Mouse (Mus musculus) embryonic facial prominence, embryonic 14.5 days (tissue): Measurements from ENCODE around the gene Pmvk. TPM values are rescaled to one million over a fixed set of nuclear protein-coding genes. Genes with fewer than 3 reads are reported as not detected.

ENCODE experiments used
- ATAC-seq: fragments of 200-750 bp; cut with Nextera tagmentation; 2 replicates; pipeline ENCODE4 v1.8.0; 2017; ENCODE audit warnings: low read depth, moderate number of reproducible peaks, moderate TSS enrichment
- DNase-seq: peaks from one replicate; pipeline ENCODE4 v3.0.0-alpha.2; 2015; ENCODE audit warnings: low spot score
- H3K27ac ChIP-seq: fragments of 300-500 bp; sonication (generic); replicated peaks from 2 replicates; pipeline ENCODE4 v1.5.1; 2014; ENCODE audit warnings: low read depth, mild to moderate bottlenecking, low read length, moderate library complexity
- H3K27me3 ChIP-seq: fragments of 300-500 bp; sonication (generic); replicated peaks from 2 replicates; pipeline ENCODE4 v1.6.1; 2014; ENCODE audit warnings: low read length; ENCODE audit not compliant: control insufficient read depth, insufficient read depth
- H3K36me3 ChIP-seq: fragments of 300-500 bp; sonication (generic); 2 replicates; pipeline ENCODE4 v1.6.1; 2014; ENCODE audit warnings: low read length, mixed read lengths; ENCODE audit not compliant: control insufficient read depth, insufficient read depth
- H3K4me1 ChIP-seq: fragments of 300-500 bp; sonication (generic); 2 replicates; pipeline ENCODE4 v1.6.1; 2014; ENCODE audit warnings: antibody characterized with exemption, low read length; ENCODE audit not compliant: control insufficient read depth, insufficient read depth
- H3K4me2 ChIP-seq: fragments of 300-500 bp; sonication (generic); 2 replicates; pipeline ENCODE4 v1.6.1; 2014; ENCODE audit warnings: low read depth, mild to moderate bottlenecking, low read length, moderate library complexity, mixed read lengths
- H3K4me3 ChIP-seq: fragments of 300-500 bp; sonication (generic); 2 replicates; pipeline ENCODE4 v1.5.1; 2014; ENCODE audit warnings: low read depth, mild to moderate bottlenecking, low read length
- H3K9ac ChIP-seq: fragments of 300-500 bp; sonication (generic); 2 replicates; pipeline ENCODE4 v1.6.1; 2014; ENCODE audit warnings: low read depth, mild to moderate bottlenecking, low read length, moderate library complexity, mixed read lengths
- H3K9me3 ChIP-seq: fragments of 300-500 bp; sonication (generic); 2 replicates; pipeline ENCODE4 v1.6.1; 2016; ENCODE audit warnings: low read length; ENCODE audit not compliant: control insufficient read depth
- WGBS: fragments of 180-500 bp; shearing (Covaris S2); extraction: QIAGEN DNeasy Blood & Tissue Kit; methylation state at CpG from one replicate; pipeline ENCODE4 v1.1.7; 2014; 5-methylcytosine and 5-hydroxymethylcytosine counted together
- polyA plus RNA-seq: library from polyadenylated mRNA; unstranded; fragments of >200 nt; fragmentation: Nextera tagmentation; extraction: Ambion mirVana; gene quantifications from 2 replicates; pipeline ENCODE4 v1.2.1, GENCODE M21; 2014

Pmvk gene
- polyA plus RNA-seq, 1 experiment from 2014 or later: 45.7 TPM

GRCm38 (mm10) chr3:89417840-89418169 is 36.5 kb upstream of the Pmvk start:
- H3K9ac ChIP-seq: peak overlapping the region; percentile 75
- peak overlapping the region; percentile 86 for H3K27ac ChIP-seq
- H3K9me3 ChIP-seq: no peaks in the 10 kb centered on the region
- 2% methylated on average over 20 of the region's 20 CpGs for WGBS
- peak overlapping the region; percentile 88 for H3K4me2 ChIP-seq
- peak; percentile 92 for DNase-seq
- peak; percentile 56 for ATAC-seq
- no peaks in the 10 kb centered on the region for H3K27me3 ChIP-seq
- H3K4me1 ChIP-seq: peaks cover 30% of the 10 kb centered on the region
- peak overlapping the region; percentile 55 for H3K4me3 ChIP-seq
- H3K36me3 ChIP-seq: peaks cover 27% of the 10 kb centered on the region

- ATAC-seq (peak; percentile 94), DNase-seq (peak; percentile 100)
- Histone ChIP-seq H3K4me2 (peak within 1 kb of the TSS; percentile 88), H3K9me3 (no peaks in the 10 kb centered on the region), H3K27ac (peak within 1 kb of the TSS; percentile 98), H3K4me1 (peaks cover 32% of the 10 kb centered on the region), H3K36me3 (peaks cover 27% of the 10 kb centered on the region), H3K27me3 (no peaks in the 10 kb centered on the region), H3K9ac (peak within 1 kb of the TSS; percentile 75), H3K4me3 (peak within 1 kb of the TSS; percentile 55)
- under 1% methylated on average over 30 of the region's 39 CpGs for whole genome bisulfite sequencing
Measured at GRCm38 (mm10) chr3:89418170-89418860, 36.0 kb upstream of the Pmvk start, which contains the start of the genes Cks1b and Shc1. Gene Cks1b (minus strand): TSS chr3:89418383. Gene Shc1 (plus strand): TSS chr3:89418443.

- Histone ChIP-seq H3K4me2 (peak overlapping the region; percentile 88), H3K27me3 (no peaks in the 10 kb centered on the region), H3K36me3 (peaks cover 30% of the 10 kb centered on the region), H3K9ac (peak overlapping the region; percentile 67), H3K4me3 (peak overlapping the region; percentile 55), H3K27ac (peak overlapping the region; percentile 98), H3K9me3 (no peaks in the 10 kb centered on the region), H3K4me1 (peaks cover 33% of the 10 kb centered on the region)
- WGBS: 0% methylated on average over 16 of the region's 16 CpGs
- DNase-seq (peak; percentile 90), ATAC-seq (no peak)
Measured at GRCm38 (mm10) chr3:89418861-89419250, 35.5 kb upstream of the Pmvk start.

- H3K4me3 ChIP-seq: peak overlapping the region; percentile 55
- peak overlapping the region; percentile 98 for H3K27ac ChIP-seq
- ATAC-seq (no peak), DNase-seq (peak; percentile 87)
- peaks cover 30% of the 10 kb centered on the region for H3K36me3 ChIP-seq
- H3K9me3 ChIP-seq: no peaks in the 10 kb centered on the region
- peak overlapping the region; percentile 67 for H3K9ac ChIP-seq
- H3K4me1 ChIP-seq: peaks cover 33% of the 10 kb centered on the region
- H3K4me2 ChIP-seq: peak overlapping the region; percentile 88
- 2% methylated on average over 9 of the region's 9 CpGs for WGBS
- no peaks in the 10 kb centered on the region for H3K27me3 ChIP-seq
Measured at GRCm38 (mm10) chr3:89419571-89419970, 34.8 kb upstream of the Pmvk start.

DNA sequence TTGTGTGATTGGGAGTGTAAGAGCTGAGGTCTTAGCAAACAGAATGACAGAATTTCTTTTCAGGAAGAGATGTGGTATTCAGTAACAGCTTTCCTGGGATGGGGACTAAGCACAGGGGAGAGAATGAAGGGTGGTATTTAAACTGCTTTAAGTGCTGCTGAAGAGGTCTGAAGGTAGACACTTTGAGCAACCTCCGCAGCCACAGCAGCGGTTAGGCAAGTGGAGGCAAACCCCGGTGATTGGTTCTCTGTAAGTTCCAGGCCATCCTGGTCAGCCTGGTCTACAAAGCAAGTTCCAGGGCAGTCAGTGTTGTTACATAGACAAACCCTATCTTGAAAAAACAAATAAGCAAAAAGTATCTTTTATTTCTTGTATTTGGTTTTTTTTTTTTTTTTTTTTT is 34.4 kb upstream of the Pmvk start:
- H3K4me1 ChIP-seq: peaks cover 33% of the 10 kb centered on the region
- H3K9ac ChIP-seq: peak overlapping the region; percentile 67
- H3K9me3 ChIP-seq: no peaks in the 10 kb centered on the region
- peak overlapping the region; percentile 98 for H3K27ac ChIP-seq
- peak overlapping the region; percentile 88 for H3K4me2 ChIP-seq
- ATAC-seq (no peak), DNase-seq (no peak)
- H3K27me3 ChIP-seq: no peaks in the 10 kb centered on the region
- WGBS: 13% methylated on average over 3 of the region's 3 CpGs
- peaks cover 30% of the 10 kb centered on the region for H3K36me3 ChIP-seq
- peak overlapping the region; percentile 55 for H3K4me3 ChIP-seq

GRCm38 (mm10) chr3:89420421-89420820 is 33.9 kb upstream of the Pmvk start:
- H3K27ac ChIP-seq: peak overlapping the region; percentile 98
- no peak for ATAC-seq
- peaks cover 33% of the 10 kb centered on the region for H3K4me1 ChIP-seq
- H3K4me3 ChIP-seq: peak overlapping the region; percentile 55
- 59% methylated on average over 2 of the region's 2 CpGs for WGBS
- H3K9me3 ChIP-seq: no peaks in the 10 kb centered on the region
- peak overlapping the region; percentile 78; the same call in 1 of the 2 replicates for H3K9ac ChIP-seq
- DNase-seq: no peak
- peaks cover 31% of the 10 kb centered on the region for H3K36me3 ChIP-seq
- no peaks in the 10 kb centered on the region for H3K27me3 ChIP-seq
- peak overlapping the region; percentile 88 for H3K4me2 ChIP-seq

DNA sequence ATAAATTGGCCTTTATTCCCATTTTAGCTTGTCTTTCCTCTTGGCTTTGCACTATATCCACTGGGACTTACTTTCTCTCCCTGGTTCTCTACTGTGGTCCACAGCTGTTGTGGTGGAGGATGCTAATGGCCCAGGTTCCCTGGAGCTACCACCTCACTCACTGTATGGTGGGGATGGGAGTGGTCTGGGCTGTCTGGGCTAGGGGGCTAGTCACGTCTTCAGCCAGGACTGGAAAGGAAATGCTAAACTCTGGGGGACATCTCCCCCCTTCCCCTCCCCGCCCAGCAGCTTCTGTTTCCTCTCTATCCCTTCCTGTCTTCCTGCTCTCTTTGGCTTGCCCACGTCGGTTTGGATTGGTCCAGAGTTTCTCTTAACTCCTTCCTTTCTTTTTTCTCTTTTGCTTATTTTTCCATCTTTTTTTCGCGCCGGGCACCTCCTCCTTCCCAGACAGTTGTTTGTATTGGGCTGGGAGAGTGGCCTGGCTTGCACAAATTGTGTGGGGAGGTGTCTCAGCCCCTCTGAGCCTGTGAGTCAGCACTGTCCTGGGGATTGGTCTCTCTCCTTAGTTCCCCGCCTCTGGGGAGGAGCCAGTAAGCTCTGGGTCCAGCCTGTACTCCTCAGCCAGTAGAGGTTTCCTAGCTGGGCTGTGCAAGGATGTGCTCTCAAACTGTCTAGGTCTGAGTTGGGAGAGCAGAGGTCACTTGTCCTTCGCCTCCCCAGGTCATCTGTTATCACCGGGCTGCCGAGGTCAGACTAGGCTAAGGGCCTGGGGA is 33.2 kb upstream of the Pmvk start:
- peak overlapping the region; percentile 88 for H3K4me2 ChIP-seq
- DNase-seq: peak; percentile 96
- under 1% methylated on average over 9 of the region's 11 CpGs for whole genome bisulfite sequencing
- H3K27ac ChIP-seq: peak overlapping the region; percentile 98
- no peaks in the 10 kb centered on the region for H3K9me3 ChIP-seq
- H3K4me1 ChIP-seq: peaks cover 33% of the 10 kb centered on the region
- H3K4me3 ChIP-seq: peak overlapping the region; percentile 54
- H3K9ac ChIP-seq: peak overlapping the region; percentile 78
- peaks cover 31% of the 10 kb centered on the region for H3K36me3 ChIP-seq
- no peaks in the 10 kb centered on the region for H3K27me3 ChIP-seq
- ATAC-seq: peak; percentile 75

DNA sequence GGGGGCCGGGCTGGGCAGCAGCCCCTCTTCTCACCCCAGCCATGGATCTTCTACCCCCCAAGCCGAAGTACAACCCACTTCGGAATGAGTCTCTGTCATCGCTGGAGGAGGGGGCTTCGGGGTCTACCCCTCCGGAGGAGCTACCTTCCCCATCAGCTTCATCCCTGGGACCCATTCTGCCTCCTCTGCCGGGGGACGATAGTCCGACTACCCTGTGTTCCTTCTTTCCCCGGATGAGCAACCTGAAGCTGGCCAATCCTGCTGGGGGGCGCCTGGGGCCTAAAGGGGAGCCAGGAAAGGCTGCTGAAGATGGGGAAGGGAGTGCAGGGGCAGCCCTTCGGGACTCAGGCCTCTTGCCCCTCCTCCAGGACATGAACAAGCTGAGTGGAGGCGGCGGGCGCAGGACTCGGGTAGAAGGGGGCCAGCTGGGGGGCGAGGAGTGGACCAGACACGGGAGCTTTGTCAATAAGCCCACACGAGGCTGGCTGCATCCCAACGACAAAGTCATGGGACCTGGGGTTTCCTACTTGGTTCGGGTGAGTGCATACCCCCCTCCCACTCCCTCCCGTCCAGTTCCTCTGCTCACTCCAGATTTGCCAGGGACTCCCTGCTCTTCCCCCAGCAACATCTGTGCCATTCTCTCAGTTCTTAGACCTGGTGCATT is 32.4 kb upstream of the Pmvk start:
- Histone ChIP-seq H3K36me3 (peaks cover 36% of the 10 kb centered on the region), H3K9ac (peak overlapping the region; percentile 78), H3K9me3 (no peaks in the 10 kb centered on the region), H3K4me3 (peak overlapping the region; percentile 54), H3K4me1 (peaks cover 27% of the 10 kb centered on the region), H3K4me2 (peak overlapping the region; percentile 88), H3K27me3 (no peaks in the 10 kb centered on the region), H3K27ac (peak overlapping the region; percentile 98)
- WGBS: 2% methylated on average over 11 of the region's 22 CpGs
- ATAC-seq: no peak
- peak; percentile 63 for DNase-seq
